In the genomic region with DNA sequence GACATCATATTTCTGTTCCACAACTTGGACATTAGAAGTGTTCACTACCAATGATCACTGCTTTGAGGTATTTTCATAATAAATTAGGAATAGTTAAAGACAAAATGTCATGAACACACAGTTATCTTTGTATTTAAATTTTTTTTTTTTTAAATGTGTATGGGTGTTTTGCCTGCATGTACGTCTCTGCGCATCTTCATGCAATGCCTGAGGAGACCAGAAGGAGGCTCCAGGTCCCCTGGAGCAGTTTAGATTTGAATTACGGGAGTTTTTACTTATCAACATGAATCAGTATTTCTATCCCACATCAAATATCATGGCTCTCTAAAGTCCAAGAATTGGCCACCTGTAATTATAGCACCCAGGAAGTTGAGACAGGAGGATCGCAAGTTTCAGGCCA, we compare ENCODE assay signal across 11 mouse cellular contexts. TPM values are rescaled to one million over a fixed set of nuclear protein-coding genes. Genes with fewer than 3 reads are reported as not detected.
A peak's percentile ranks its signal among the peaks of the same experiment; 100 is the strongest.
DNase-seq lines count a peak whose midpoint lies in the region; ATAC-seq and TF ChIP-seq lines count a peak whose summit lies in the region.
"Had no signal": no experiment of that assay in that cellular context is flagged by ENCODE, and none has a peak within 500 bp of the region (broad histone marks: within the 10 kb centered on the region; RNA-seq: fewer than 3 reads in every experiment).

No protein-coding gene starts in this region.

- no peak overlapping the region for H3K27ac ChIP-seq in spleen, adult 2 months (ENCODE audit: insufficient read depth, low read length)
- H3K27ac ChIP-seq: neural tube, embryonic 13.5 days had no signal

- no peak overlapping the region for H3K4me3 ChIP-seq in spleen, adult 2 months (ENCODE audit: extremely low read depth, insufficient read depth, insufficient read length)
- H3K4me3 ChIP-seq: neural tube, embryonic 13.5 days had no signal

- peak; percentile 46 for ATAC-seq in activated CD4-positive, CD25-positive, alpha-beta regulatory T cell, adult 4 months

- H3K27me3 ChIP-seq in spleen, adult 2 months (ENCODE audit: control insufficient read depth, insufficient read depth, low read length) = peaks cover 6% of the 10 kb centered on the region; the same call in 1 of the 2 replicates

- TF ChIP-seq CTCF in spleen, adult 2 months (IDR thresholded peaks at IDR 0.05; ENCODE audit: extremely low read depth, insufficient read depth, insufficient read length, insufficient replicate concordance) = peak; percentile 12; the same call in 1 of the 2 replicates

- 49% methylated on average over 4 of the region's 4 CpGs for WGBS in spleen, adult 2 months

- H3K36me3 ChIP-seq in spleen, adult 2 months (ENCODE audit: control insufficient read depth, insufficient read depth, low read length) = no peaks in the 10 kb centered on the region
- H3K36me3 ChIP-seq: neural tube, embryonic 13.5 days had no signal

- DNase-seq in heart, postnatal 4 days = peak; percentile 39
- DNase-seq in heart, adult 9 months (ENCODE audit: low spot score in 2 of 2) = no peak
- no peak for DNase-seq in spleen, adult 2 months (ENCODE audit: low read depth in 1 of 2, low spot score in 2 of 2)
- DNase-seq in spleen, postnatal 4 days (ENCODE audit: low spot score in 2 of 2) = no peak
- DNase-seq in thymus, postnatal 36 days = peak; percentile 22 to 28
- no peak for DNase-seq in adipocyte (ENCODE audit: low spot score)
- DNase-seq in left cerebral cortex, adult 9 months (ENCODE audit: low spot score in 2 of 2) = no peak
- DNase-seq: layer of hippocampus, postnatal 36 days had no signal

- H3K4me1 ChIP-seq in spleen, adult 2 months (ENCODE audit: control insufficient read depth, insufficient read depth, insufficient read length) = no peaks in the 10 kb centered on the region

- TF ChIP-seq POLR2A in spleen, adult 2 months (IDR thresholded peaks at IDR 0.05; ENCODE audit: low read depth, low read length) = no peak

RNA-seq across cellular contexts. Expression of gene Hfe2, which starts 2.8 kb away (rescaled TPM):
- 10 to 100 TPM; 95.6 to 97.0 TPM for total RNA-seq in heart, postnatal 4 days (2021)
- 0.18 and 0.32 TPM in 2 replicates for polyA plus RNA-seq in spleen, adult 2 months (2012; rRNA removed)
- not detected for polyA plus RNA-seq in activated CD4-positive, CD25-positive, alpha-beta regulatory T cell, adult 4 months (2017; shearing (Covaris generic))

RNA-seq across cellular contexts. Expression of gene Txnip, which starts 35.6 kb away (rescaled TPM):
- total RNA-seq in heart, postnatal 4 days (2021) = 100 to 1,000 TPM; 286 to 331 TPM
- polyA plus RNA-seq in spleen, adult 2 months (2012; rRNA removed) = 423 and 439 TPM in 2 replicates
- polyA plus RNA-seq in activated CD4-positive, CD25-positive, alpha-beta regulatory T cell, adult 4 months (2017; shearing (Covaris generic)) = 100 to 1,000 TPM; 276 to 326 TPM

RNA-seq across cellular contexts. Expression of gene Gm16253, which starts 54.6 kb away (rescaled TPM):
- 1 to 10 TPM; 2.5 to 2.9 TPM for total RNA-seq in heart, postnatal 4 days (2021)
- 0.18 TPM in 1 of 2 replicates, not detected in the other for polyA plus RNA-seq in spleen, adult 2 months (2012; rRNA removed)
- polyA plus RNA-seq in activated CD4-positive, CD25-positive, alpha-beta regulatory T cell, adult 4 months (2017; shearing (Covaris generic)) = not detected
- total RNA-seq: layer of hippocampus, postnatal 36 days had no signal
- polyA plus RNA-seq: testis, adult 2 months had no signal

Comparison
In these comparisons a context has a peak if more than half of its experiments do, and no peak if none do; other contexts are left out.
1. DNase-seq: peak in heart, postnatal 4 days (single experiment) and thymus, postnatal 36 days (2 of 2); none in heart, adult 9 months (0 of 2), spleen, adult 2 months (0 of 2), spleen, postnatal 4 days (0 of 2), adipocyte (single experiment) and left cerebral cortex, adult 9 months (0 of 2).